Mouse (Mus musculus): ENCODE data around the gene Wt1. TPM values are rescaled to one million over a fixed set of nuclear protein-coding genes. Genes with fewer than 3 reads are reported as not detected.

The Wt1 gene
- polyA plus RNA-seq, 1 experiment from 2014 or later: 1.5 TPM

DNA sequence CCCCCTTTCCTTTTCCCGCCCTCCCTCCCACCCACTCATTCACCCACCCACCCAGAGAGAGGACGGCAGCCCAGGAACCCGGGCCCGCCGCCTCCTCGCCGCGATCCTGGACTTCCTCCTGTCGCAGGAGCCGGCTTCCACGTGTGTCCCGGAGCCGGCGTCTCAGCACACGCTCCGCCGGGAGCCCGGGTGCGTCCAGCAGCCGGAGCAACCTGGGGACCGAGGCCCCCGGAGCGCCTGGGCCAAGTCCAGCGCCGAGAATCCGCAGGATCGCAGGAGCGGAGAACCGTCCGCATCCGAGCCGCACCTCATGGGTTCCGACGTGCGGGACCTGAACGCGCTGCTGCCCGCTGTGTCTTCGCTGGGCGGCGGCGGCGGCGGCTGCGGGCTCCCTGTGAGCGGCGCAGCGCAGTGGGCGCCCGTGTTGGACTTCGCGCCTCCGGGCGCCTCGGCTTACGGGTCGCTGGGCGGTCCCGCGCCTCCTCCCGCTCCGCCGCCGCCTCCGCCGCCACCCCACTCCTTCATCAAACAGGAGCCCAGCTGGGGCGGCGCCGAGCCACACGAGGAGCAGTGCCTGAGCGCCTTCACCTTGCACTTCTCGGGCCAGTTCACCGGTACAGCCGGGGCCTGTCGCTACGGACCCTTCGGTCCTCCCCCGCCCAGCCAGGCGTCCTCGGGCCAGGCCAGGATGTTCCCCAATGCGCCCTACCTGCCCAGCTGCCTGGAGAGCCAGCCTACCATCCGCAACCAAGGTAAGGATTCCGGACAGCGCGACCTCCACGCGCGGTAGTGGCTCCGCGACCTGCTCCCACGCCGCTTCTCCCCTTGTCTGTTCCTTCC is 582 bp downstream of the Wt1 start:
- Histone ChIP-seq H3K27me3 (peaks cover 99% of the 10 kb centered on the region), H3K9me3 (replicated peaks) (no peaks in the 10 kb centered on the region), H3K4me1 (replicated peaks) (0 out of 2 replicates have a peak, but pooled peaks cover 11% of the 10 kb centered on the region), H3K27ac (replicated peaks) (no peak overlapping the region), H3K36me3 (replicated peaks) (no peaks in the 10 kb centered on the region), H3K4me3 (replicated peaks) (peak overlapping the region; percentile 31), H3K4me2 (peak overlapping the region; percentile 50), H3K9ac (no peak overlapping the region)
- WGBS (ENCODE audit: insufficient replicate concordance): 1% methylated on average over 90 of the region's 92 CpGs
- no peak; the same call in 1 of the 2 replicates for ATAC-seq (ENCODE audit: insufficient read depth)

- 0 out of 2 replicates have a peak, but pooled peaks cover 10% of the 10 kb centered on the region for H3K4me1 ChIP-seq (replicated peaks)
- H3K9me3 ChIP-seq (replicated peaks): no peaks in the 10 kb centered on the region
- H3K36me3 ChIP-seq (replicated peaks): no peaks in the 10 kb centered on the region
- peak overlapping the region; percentile 31 for H3K4me3 ChIP-seq (replicated peaks)
- peaks cover 100% of the 10 kb centered on the region for H3K27me3 ChIP-seq
- no peak overlapping the region for H3K27ac ChIP-seq (replicated peaks)
- H3K4me2 ChIP-seq: peak overlapping the region; percentile 50; the same call in 1 of the 2 replicates
- 1% methylated on average over 52 of the region's 52 CpGs for WGBS (ENCODE audit: insufficient replicate concordance)
- H3K9ac ChIP-seq: no peak overlapping the region
- no peak for ATAC-seq (ENCODE audit: insufficient read depth)
Measured at GRCm38 (mm10) chr2:105127531-105128480, 1.5 kb downstream of the Wt1 start.

GRCm38 (mm10) chr2:105128564-105128963 is 2.2 kb downstream of the Wt1 start:
- Histone ChIP-seq H3K4me3 (replicated peaks) (peak overlapping the region; percentile 31; the same call in 1 of the 2 replicates), H3K36me3 (replicated peaks) (no peaks in the 10 kb centered on the region), H3K4me2 (no peak overlapping the region; the same call in 1 of the 2 replicates), H3K4me1 (replicated peaks) (0 out of 2 replicates have a peak, but pooled peaks cover 8% of the 10 kb centered on the region), H3K27ac (replicated peaks) (no peak overlapping the region), H3K9me3 (replicated peaks) (no peaks in the 10 kb centered on the region), H3K27me3 (peaks cover 100% of the 10 kb centered on the region), H3K9ac (no peak overlapping the region)
- no peak for ATAC-seq (ENCODE audit: insufficient read depth)
- 3% methylated on average over 12 of the region's 12 CpGs for WGBS (ENCODE audit: insufficient replicate concordance)

- H3K4me2 ChIP-seq: no peak overlapping the region
- ATAC-seq (ENCODE audit: insufficient read depth): no peak
- no peak overlapping the region for H3K4me3 ChIP-seq (replicated peaks)
Measured at GRCm38 (mm10) chr2:105130351-105131060, 4.2 kb downstream of the Wt1 start.

DNA sequence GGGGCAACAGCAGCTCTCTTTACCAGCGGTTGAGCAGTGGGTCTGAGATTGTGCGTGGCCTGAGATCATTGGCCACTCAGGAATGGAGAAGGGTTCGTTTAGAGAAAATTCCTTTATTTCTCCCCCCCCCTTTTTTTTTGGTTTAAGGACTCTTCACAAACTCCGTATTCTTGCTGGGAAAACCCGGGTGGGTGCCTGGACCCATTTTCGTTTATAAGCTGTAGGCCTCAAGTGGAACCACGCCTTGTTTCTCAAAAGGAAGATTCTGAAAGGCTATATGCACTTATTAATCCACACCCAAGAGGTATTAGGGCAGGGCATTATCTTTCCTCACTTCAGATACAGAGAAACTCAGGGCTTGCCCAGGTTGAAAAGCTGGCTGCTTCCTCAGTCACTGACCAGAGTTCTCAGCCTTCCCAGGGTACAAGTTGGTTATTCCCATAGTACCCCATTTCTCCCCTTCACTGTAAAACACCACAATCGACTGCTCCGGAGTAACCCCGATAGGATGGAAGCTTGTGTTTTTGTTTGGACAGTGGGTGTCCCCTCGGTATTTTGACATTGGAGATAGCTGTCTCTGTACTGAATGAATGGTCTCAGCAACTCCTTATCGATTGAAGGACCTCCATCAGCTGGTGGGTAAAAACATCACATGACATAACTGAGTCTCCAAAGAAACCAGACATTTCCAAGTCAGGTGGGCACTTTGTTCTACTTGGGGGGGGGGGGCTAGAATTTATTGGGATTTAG is 4.9 kb downstream of the Wt1 start:
- H3K36me3 ChIP-seq (replicated peaks): no peaks in the 10 kb centered on the region
- no peaks in the 10 kb centered on the region for H3K9me3 ChIP-seq (replicated peaks)
- H3K4me1 ChIP-seq (replicated peaks): 0 out of 2 replicates have a peak, but pooled peaks cover 8% of the 10 kb centered on the region
- no peak overlapping the region for H3K4me3 ChIP-seq (replicated peaks)
- no peak for ATAC-seq (ENCODE audit: insufficient read depth)
- 7% methylated on average over 12 of the region's 12 CpGs for WGBS (ENCODE audit: insufficient replicate concordance)
- no peak overlapping the region for H3K27ac ChIP-seq (replicated peaks)
- no peak overlapping the region for H3K9ac ChIP-seq
- no peak overlapping the region for H3K4me2 ChIP-seq
- peaks cover 100% of the 10 kb centered on the region for H3K27me3 ChIP-seq

More at GRCm38 (mm10) chr2:105130351-105131060, 4.2 kb downstream of the Wt1 start:
- no peak overlapping the region for H3K27ac ChIP-seq (replicated peaks)
- H3K27me3 ChIP-seq: peaks cover 100% of the 10 kb centered on the region
- no peaks in the 10 kb centered on the region for H3K36me3 ChIP-seq (replicated peaks)
- H3K9me3 ChIP-seq (replicated peaks): no peaks in the 10 kb centered on the region
- H3K4me1 ChIP-seq (replicated peaks): 0 out of 2 replicates have a peak, but pooled peaks cover 8% of the 10 kb centered on the region
- WGBS (ENCODE audit: insufficient replicate concordance): 3% methylated on average over 32 of the region's 32 CpGs
- no peak overlapping the region for H3K9ac ChIP-seq

- Histone ChIP-seq H3K9me3 (replicated peaks) (no peaks in the 10 kb centered on the region), H3K4me1 (replicated peaks) (0 out of 2 replicates have a peak, but pooled peaks cover 6% of the 10 kb centered on the region), H3K4me3 (replicated peaks) (no peak overlapping the region), H3K27me3 (peaks cover 100% of the 10 kb centered on the region), H3K27ac (replicated peaks) (no peak overlapping the region), H3K36me3 (replicated peaks) (no peaks in the 10 kb centered on the region), H3K4me2 (no peak overlapping the region), H3K9ac (no peak overlapping the region)
- WGBS (ENCODE audit: insufficient replicate concordance): 6% methylated on average over 2 of the region's 2 CpGs
- no peak for ATAC-seq (ENCODE audit: insufficient read depth)
Measured at GRCm38 (mm10) chr2:105131811-105132100, 5.4 kb downstream of the Wt1 start.

DNA sequence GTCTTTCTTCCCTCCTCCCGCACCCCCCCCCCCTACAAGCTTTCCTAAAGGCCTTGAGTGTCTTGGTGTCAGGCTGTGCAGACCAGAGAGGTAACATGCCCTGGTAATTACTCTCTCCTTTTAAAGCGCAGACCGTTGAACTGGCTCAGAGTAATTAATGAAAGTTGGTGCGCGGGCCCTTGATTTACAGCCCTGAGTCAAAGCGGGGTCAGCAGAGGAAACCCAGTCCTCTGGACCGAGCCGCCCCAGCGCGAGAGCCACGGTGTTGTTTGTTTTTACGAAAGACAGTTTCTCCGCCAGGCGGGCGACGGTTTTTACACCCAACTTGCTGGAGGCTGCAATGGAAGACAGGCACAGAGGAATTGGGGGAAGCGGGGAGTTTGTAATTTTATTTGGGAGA is 6.0 kb downstream of the Wt1 start:
- H3K4me1 ChIP-seq (replicated peaks): 0 out of 2 replicates have a peak, but pooled peaks cover 1% of the 10 kb centered on the region
- H3K4me3 ChIP-seq (replicated peaks): no peak overlapping the region
- WGBS (ENCODE audit: insufficient replicate concordance): 5% methylated on average over 17 of the region's 17 CpGs
- no peak overlapping the region for H3K9ac ChIP-seq
- no peak overlapping the region for H3K27ac ChIP-seq (replicated peaks)
- no peak overlapping the region for H3K4me2 ChIP-seq
- H3K9me3 ChIP-seq (replicated peaks): no peaks in the 10 kb centered on the region
- no peaks in the 10 kb centered on the region for H3K36me3 ChIP-seq (replicated peaks)
- H3K27me3 ChIP-seq: peaks cover 100% of the 10 kb centered on the region
- no peak for ATAC-seq (ENCODE audit: insufficient read depth)

GRCm38 (mm10) chr2:105132933-105133795 is 6.8 kb downstream of the Wt1 start:
- H3K4me2 ChIP-seq: no peak overlapping the region

DNA sequence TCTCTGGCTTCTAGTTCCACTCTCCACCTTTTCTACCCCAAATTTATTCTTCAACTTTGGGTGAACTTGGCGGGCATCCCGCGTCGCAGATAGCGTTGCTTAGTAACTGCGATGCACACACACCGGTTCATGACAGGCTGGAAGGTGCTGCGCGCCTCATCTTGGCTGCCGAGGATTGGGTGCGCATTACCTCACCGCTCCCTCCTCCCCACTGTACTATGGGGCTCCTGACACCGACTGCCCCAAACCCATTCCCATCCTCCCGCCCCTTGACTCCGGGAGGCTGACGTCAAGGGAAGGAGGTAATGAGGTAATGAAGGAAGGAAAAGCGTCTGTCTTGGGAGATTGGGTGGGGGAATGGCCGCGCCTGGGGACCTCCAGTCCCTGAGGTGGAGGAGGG is 8.0 kb downstream of the Wt1 start:
- 4% methylated on average over 19 of the region's 19 CpGs for WGBS (ENCODE audit: insufficient replicate concordance)
- Histone ChIP-seq H3K4me3 (replicated peaks) (no peak overlapping the region), H3K27ac (replicated peaks) (no peak overlapping the region), H3K9ac (no peak overlapping the region), H3K4me1 (replicated peaks) (no peaks in the 10 kb centered on the region), H3K4me2 (no peak overlapping the region), H3K36me3 (replicated peaks) (no peaks in the 10 kb centered on the region), H3K9me3 (replicated peaks) (no peaks in the 10 kb centered on the region), H3K27me3 (peaks cover 97% of the 10 kb centered on the region)
- no peak for ATAC-seq (ENCODE audit: insufficient read depth)

More at GRCm38 (mm10) chr2:105132933-105133795, 6.8 kb downstream of the Wt1 start:
- no peaks in the 10 kb centered on the region for H3K9me3 ChIP-seq (replicated peaks)
- H3K27me3 ChIP-seq: peaks cover 99% of the 10 kb centered on the region
- no peak overlapping the region for H3K27ac ChIP-seq (replicated peaks)
- no peaks in the 10 kb centered on the region for H3K36me3 ChIP-seq (replicated peaks)
- H3K4me3 ChIP-seq (replicated peaks): no peak overlapping the region
- WGBS (ENCODE audit: insufficient replicate concordance): 3% methylated on average over 43 of the region's 43 CpGs
- H3K4me1 ChIP-seq (replicated peaks): no peaks in the 10 kb centered on the region
- ATAC-seq (ENCODE audit: insufficient read depth): no peak
- no peak overlapping the region for H3K9ac ChIP-seq
